Mouse (Mus musculus): Measurements from ENCODE around the gene Wnk4. TPM values are rescaled to one million over a fixed set of nuclear protein-coding genes. Genes with fewer than 3 reads are reported as not detected.
"Not testable (repeated sequence)": the region's sequence is repeated elsewhere in the genome, so short reads cannot be mapped to it uniquely, and the experiment has no call there.

Gene Wnk4
- polyA plus RNA-seq, 1 experiment from 2014 or later = 2.2 TPM

DNA sequence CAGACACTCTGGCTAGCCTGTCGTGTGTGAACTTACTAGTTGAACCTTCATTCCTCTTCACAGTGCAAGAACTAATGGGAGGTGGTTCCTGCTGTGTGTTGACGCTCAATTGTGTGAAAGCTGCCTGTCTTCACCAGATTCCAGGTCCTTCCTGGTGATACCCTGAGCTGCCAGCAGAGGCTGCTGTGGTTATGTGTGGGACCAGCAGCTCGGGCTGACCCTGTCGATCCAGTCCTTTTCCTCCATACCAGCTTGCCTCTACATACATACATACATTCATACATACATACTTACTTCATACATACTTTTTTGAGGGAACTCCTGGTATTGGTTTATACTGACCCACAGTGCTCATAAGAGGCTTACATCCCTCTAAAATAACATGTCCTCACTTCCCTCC is 63.2 kb downstream of the Wnk4 start:
- peaks cover 69% of the 10 kb centered on the region for H3K36me3 ChIP-seq (replicated peaks; ENCODE audit: insufficient read depth, low read length)
- ATAC-seq (peak; percentile 51), DNase-seq (peak; percentile 81)
- H3K4me2 ChIP-seq (ENCODE audit: low read depth, low read length) = no peak overlapping the region
- 22% methylated on average over 4 of the region's 4 CpGs for WGBS (ENCODE audit: insufficient replicate concordance)
- H3K9me3 ChIP-seq (ENCODE audit: low read length) = no peaks in the 10 kb centered on the region
- no peak overlapping the region for H3K9ac ChIP-seq (replicated peaks)
- H3K27me3 ChIP-seq (ENCODE audit: insufficient read depth, low read length) = no peaks in the 10 kb centered on the region
- no peak overlapping the region for H3K4me3 ChIP-seq (ENCODE audit: low read depth, low read length)
- no peak for TF ChIP-seq EP300 (IDR thresholded peaks at IDR 0.05; ENCODE audit: low read depth)
- peak; percentile 95 for TF ChIP-seq CTCF (IDR thresholded peaks at IDR 0.05; ENCODE audit: low read depth)
- H3K4me1 ChIP-seq (ENCODE audit: insufficient read depth) = no peaks in the 10 kb centered on the region; the same call in 1 of the 2 replicates
- H3K27ac ChIP-seq (ENCODE audit: low read depth) = no peak overlapping the region

DNA sequence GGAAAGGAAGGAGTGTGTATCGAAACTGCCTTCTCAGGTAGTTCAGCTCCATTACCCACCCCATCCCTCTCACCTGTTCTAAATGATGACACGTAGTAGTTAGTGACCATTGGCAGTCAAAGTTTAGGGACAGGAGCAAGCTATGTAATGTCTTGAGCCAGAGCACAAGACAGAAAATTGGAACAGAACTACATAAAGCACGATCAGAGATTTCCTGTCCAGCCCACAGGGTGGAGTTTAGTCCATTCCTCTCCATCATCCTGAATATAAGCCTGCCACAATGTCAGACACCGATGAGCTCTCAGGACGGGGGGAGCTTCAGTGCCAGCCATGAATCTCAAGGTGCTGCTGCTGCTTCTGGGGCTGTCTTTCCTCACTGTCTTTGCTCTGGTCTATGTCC is 64.4 kb downstream of the Wnk4 start, which contains the start of gene Aoc2:
Gene Aoc2 (plus strand): TSS at position 301 of the 400 bp plus-strand sequence.
- no peak within 1 kb of the TSS for H3K4me2 ChIP-seq (ENCODE audit: low read depth, low read length)
- H3K27ac ChIP-seq (ENCODE audit: low read depth) = no peak within 1 kb of the TSS
- H3K9me3 ChIP-seq (ENCODE audit: low read length) = no peaks in the 10 kb centered on the region
- TF ChIP-seq CTCF (IDR thresholded peaks at IDR 0.05; ENCODE audit: low read depth) (no peak), EP300 (IDR thresholded peaks at IDR 0.05; ENCODE audit: low read depth) (no peak)
- H3K36me3 ChIP-seq (replicated peaks; ENCODE audit: insufficient read depth, low read length) = peaks cover 58% of the 10 kb centered on the region
- ATAC-seq (no peak), DNase-seq (no peak)
- no peak within 1 kb of the TSS for H3K9ac ChIP-seq (replicated peaks)
- H3K27me3 ChIP-seq (ENCODE audit: insufficient read depth, low read length) = no peaks in the 10 kb centered on the region
- H3K4me3 ChIP-seq (ENCODE audit: low read depth, low read length) = no peak within 1 kb of the TSS
- WGBS (ENCODE audit: insufficient replicate concordance) = 89% methylated on average over 5 of the region's 5 CpGs
- no peaks in the 10 kb centered on the region; the same call in 1 of the 2 replicates for H3K4me1 ChIP-seq (ENCODE audit: insufficient read depth)

DNA sequence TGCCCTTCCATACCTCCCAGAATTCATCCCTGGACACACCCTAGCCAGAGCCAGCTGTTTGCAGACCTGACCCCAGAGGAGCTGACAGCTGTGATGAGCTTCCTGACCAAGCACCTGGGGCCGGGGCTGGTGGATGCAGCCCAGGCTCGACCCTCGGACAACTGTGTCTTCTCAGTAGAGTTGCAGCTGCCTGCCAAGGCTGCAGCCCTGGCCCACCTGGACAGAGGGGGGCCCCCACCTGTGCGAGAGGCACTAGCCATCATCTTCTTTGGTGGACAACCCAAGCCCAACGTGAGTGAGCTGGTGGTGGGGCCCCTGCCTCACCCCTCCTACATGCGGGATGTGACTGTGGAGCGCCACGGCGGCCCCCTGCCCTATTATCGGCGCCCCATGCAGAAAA is 64.8 kb downstream of the Wnk4 start:
- WGBS (ENCODE audit: insufficient replicate concordance) = 88% methylated on average over 11 of the region's 11 CpGs
- not testable (repeated sequence) for H3K27ac ChIP-seq (ENCODE audit: low read depth); H3K9me3 ChIP-seq (ENCODE audit: low read length); H3K4me1 ChIP-seq (ENCODE audit: insufficient read depth); ATAC-seq; H3K9ac ChIP-seq (replicated peaks); H3K27me3 ChIP-seq (ENCODE audit: insufficient read depth, low read length); DNase-seq; H3K4me3 ChIP-seq (ENCODE audit: low read depth, low read length); H3K4me2 ChIP-seq (ENCODE audit: low read depth, low read length)
- H3K36me3 ChIP-seq (replicated peaks; ENCODE audit: insufficient read depth, low read length) = peaks cover 53% of the 10 kb centered on the region

DNA sequence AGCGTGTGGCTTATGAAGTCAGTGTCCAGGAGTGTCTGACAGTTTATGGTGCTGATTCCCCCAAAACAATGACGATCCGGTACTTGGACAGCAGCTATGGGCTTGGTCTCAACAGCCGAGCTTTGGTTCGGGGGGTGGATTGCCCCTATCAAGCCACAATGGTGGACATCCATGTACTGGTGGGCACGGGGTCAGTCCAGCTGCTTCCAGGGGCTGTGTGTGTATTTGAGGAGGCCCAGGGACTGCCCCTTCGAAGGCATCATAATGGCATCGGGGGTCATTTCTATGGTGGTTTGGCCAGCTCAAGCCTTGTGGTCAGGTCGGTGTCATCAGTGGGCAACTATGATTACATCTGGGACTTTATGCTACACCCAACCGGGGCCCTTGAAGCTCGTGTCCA is 65.8 kb downstream of the Wnk4 start:
- no peak for DNase-seq
- ATAC-seq = no peak
- Histone ChIP-seq H3K9me3 (ENCODE audit: low read length) (no peaks in the 10 kb centered on the region), H3K4me1 (ENCODE audit: insufficient read depth) (no peaks in the 10 kb centered on the region; the same call in 1 of the 2 replicates), H3K4me2 (ENCODE audit: low read depth, low read length) (no peak overlapping the region), H3K27me3 (ENCODE audit: insufficient read depth, low read length) (no peaks in the 10 kb centered on the region), H3K4me3 (ENCODE audit: low read depth, low read length) (no peak overlapping the region), H3K27ac (ENCODE audit: low read depth) (no peak overlapping the region), H3K36me3 (replicated peaks; ENCODE audit: insufficient read depth, low read length) (peaks cover 44% of the 10 kb centered on the region), H3K9ac (replicated peaks) (no peak overlapping the region)
- TF ChIP-seq CTCF (IDR thresholded peaks at IDR 0.05; ENCODE audit: low read depth) = no peak
- no peak for TF ChIP-seq EP300 (IDR thresholded peaks at IDR 0.05; ENCODE audit: low read depth)
- 84% methylated on average over 11 of the region's 11 CpGs for WGBS (ENCODE audit: insufficient replicate concordance)

Other genes starting within 250 kb of the Wnk4 start
- 19.1 and 19.3 TPM in 2 replicates for gene Naglu, start 190.6 kb upstream of the Wnk4 start, polyA plus RNA-seq (2015; fragmentation: Nextera tagmentation; extraction: Ambion mirVana)
- gene Hsd17b1, start 182.2 kb upstream of the Wnk4 start, polyA plus RNA-seq (2015; fragmentation: Nextera tagmentation; extraction: Ambion mirVana) = 0.23 and 0.33 TPM in 2 replicates
- 38.5 and 42.9 TPM in 2 replicates for gene Coasy, start 178.0 kb upstream of the Wnk4 start, polyA plus RNA-seq (2015; fragmentation: Nextera tagmentation; extraction: Ambion mirVana)
- 24.1 and 26.1 TPM in 2 replicates for gene Mlx, start 173.3 kb upstream of the Wnk4 start, polyA plus RNA-seq (2015; fragmentation: Nextera tagmentation; extraction: Ambion mirVana)
- 8.1 and 8.2 TPM in 2 replicates for gene Psmc3ip, start 165.1 kb upstream of the Wnk4 start, polyA plus RNA-seq (2015; fragmentation: Nextera tagmentation; extraction: Ambion mirVana)
- gene Retreg3, start 140.7 kb upstream of the Wnk4 start, polyA plus RNA-seq (2015; fragmentation: Nextera tagmentation; extraction: Ambion mirVana) = 9.2 and 9.4 TPM in 2 replicates
- 19.0 and 20.8 TPM in 2 replicates for gene Tubg1, start 140.6 kb upstream of the Wnk4 start, polyA plus RNA-seq (2015; fragmentation: Nextera tagmentation; extraction: Ambion mirVana)
- gene Tubg2, start 104.7 kb upstream of the Wnk4 start, polyA plus RNA-seq (2015; fragmentation: Nextera tagmentation; extraction: Ambion mirVana) = 0.12 and 0.22 TPM in 2 replicates
- 1.4 and 1.5 TPM in 2 replicates for gene Cntnap1, start 90.0 kb upstream of the Wnk4 start, polyA plus RNA-seq (2015; fragmentation: Nextera tagmentation; extraction: Ambion mirVana)
- 1.6 and 3.4 TPM in 2 replicates for gene Plekhh3, start 89.2 kb upstream of the Wnk4 start, polyA plus RNA-seq (2015; fragmentation: Nextera tagmentation; extraction: Ambion mirVana)
- 0.09 TPM in 2 replicates for gene Ccr10, start 85.1 kb upstream of the Wnk4 start, polyA plus RNA-seq (2015; fragmentation: Nextera tagmentation; extraction: Ambion mirVana)
- 4.2 and 5.0 TPM in 2 replicates for gene Ezh1, start 34.1 kb upstream of the Wnk4 start, polyA plus RNA-seq (2015; fragmentation: Nextera tagmentation; extraction: Ambion mirVana)
- 34.8 and 38.4 TPM in 2 replicates for gene Ramp2, start 14.5 kb upstream of the Wnk4 start, polyA plus RNA-seq (2015; fragmentation: Nextera tagmentation; extraction: Ambion mirVana)
- gene Vps25, start 6.9 kb upstream of the Wnk4 start, polyA plus RNA-seq (2015; fragmentation: Nextera tagmentation; extraction: Ambion mirVana) = 75.9 and 81.1 TPM in 2 replicates
- gene Cntd1, start 18.4 kb downstream of the Wnk4 start, polyA plus RNA-seq (2015; fragmentation: Nextera tagmentation; extraction: Ambion mirVana) = 0.19 and 0.29 TPM in 2 replicates
- 79.9 and 86.6 TPM in 2 replicates for gene Coa3, start 18.5 kb downstream of the Wnk4 start, polyA plus RNA-seq (2015; fragmentation: Nextera tagmentation; extraction: Ambion mirVana)
- gene Becn1, start 41.7 kb downstream of the Wnk4 start, polyA plus RNA-seq (2015; fragmentation: Nextera tagmentation; extraction: Ambion mirVana) = 65.1 and 72.3 TPM in 2 replicates
- 78.4 and 78.8 TPM in 2 replicates for gene Psme3, start 55.6 kb downstream of the Wnk4 start, polyA plus RNA-seq (2015; fragmentation: Nextera tagmentation; extraction: Ambion mirVana)
- 0.44 and 0.60 TPM in 2 replicates for gene Aoc2, start 64.5 kb downstream of the Wnk4 start, polyA plus RNA-seq (2015; fragmentation: Nextera tagmentation; extraction: Ambion mirVana)
- 0.05 and 0.06 TPM in 2 replicates for gene Aoc3, start 70.0 kb downstream of the Wnk4 start, polyA plus RNA-seq (2015; fragmentation: Nextera tagmentation; extraction: Ambion mirVana)
- 97.9 and 206 TPM in 2 replicates for gene G6pc, start 107.0 kb downstream of the Wnk4 start, polyA plus RNA-seq (2015; fragmentation: Nextera tagmentation; extraction: Ambion mirVana)
- gene Aarsd1, start 157.0 kb downstream of the Wnk4 start, polyA plus RNA-seq (2015; fragmentation: Nextera tagmentation; extraction: Ambion mirVana) = 23.7 and 24.2 TPM in 2 replicates
- 0.49 and 1.5 TPM in 2 replicates for gene Gm27029, start 164.2 kb downstream of the Wnk4 start, polyA plus RNA-seq (2015; fragmentation: Nextera tagmentation; extraction: Ambion mirVana)
- 4.3 and 4.4 TPM in 2 replicates for gene Rundc1, start 164.5 kb downstream of the Wnk4 start, polyA plus RNA-seq (2015; fragmentation: Nextera tagmentation; extraction: Ambion mirVana)
- 0.65 and 1.0 TPM in 2 replicates for gene Ptges3l, start 164.8 kb downstream of the Wnk4 start, polyA plus RNA-seq (2015; fragmentation: Nextera tagmentation; extraction: Ambion mirVana)
- 205 and 213 TPM in 2 replicates for gene Rpl27, start 181.7 kb downstream of the Wnk4 start, polyA plus RNA-seq (2015; fragmentation: Nextera tagmentation; extraction: Ambion mirVana)
- gene Ifi35, start 187.8 kb downstream of the Wnk4 start, polyA plus RNA-seq (2015; fragmentation: Nextera tagmentation; extraction: Ambion mirVana) = 27.2 and 28.2 TPM in 2 replicates
- 1.9 and 2.0 TPM in 2 replicates for gene Rnd2, start 204.4 kb downstream of the Wnk4 start, polyA plus RNA-seq (2015; fragmentation: Nextera tagmentation; extraction: Ambion mirVana)
- 8.3 and 8.4 TPM in 2 replicates for gene Vat1, start 205.7 kb downstream of the Wnk4 start, polyA plus RNA-seq (2015; fragmentation: Nextera tagmentation; extraction: Ambion mirVana)

Data from liver, postnatal 0 days (tissue).